Mouse (Mus musculus) heart, embryonic 12.5 days (tissue): ENCODE data around the gene Metap2. TPM values are rescaled to one million over a fixed set of nuclear protein-coding genes. Genes with fewer than 3 reads are reported as not detected.
A peak's percentile ranks its signal among the peaks of the same experiment; 100 is the strongest.

Source experiments
- ATAC-seq: fragments of 200-750 bp; cut with Nextera tagmentation; 2 replicates; pipeline ENCODE4 v1.8.0; 2017; ENCODE audit warnings: moderate TSS enrichment, moderate library complexity; ENCODE audit not compliant: insufficient number of reproducible peaks, low FRiP score
- H3K27ac ChIP-seq: fragments of 300-500 bp; sonication (generic); 2 replicates; pipeline ENCODE4 v1.5.1; 2016; ENCODE audit warnings: mild to moderate bottlenecking, moderate library complexity; ENCODE audit not compliant: poor library complexity, severe bottlenecking
- H3K27me3 ChIP-seq: fragments of 300-500 bp; sonication (generic); replicated peaks from 2 replicates; pipeline ENCODE4 v1.6.1; 2016; ENCODE audit warnings: mild to moderate bottlenecking, moderate library complexity
- H3K36me3 ChIP-seq: fragments of 300-500 bp; sonication (generic); 2 replicates; pipeline ENCODE4 v1.6.1; 2016; ENCODE audit warnings: mild to moderate bottlenecking, moderate library complexity
- H3K4me1 ChIP-seq: fragments of 300-500 bp; sonication (generic); replicated peaks from 2 replicates; pipeline ENCODE4 v1.6.1; 2016; ENCODE audit warnings: mild to moderate bottlenecking
- H3K4me2 ChIP-seq: fragments of 300-500 bp; sonication (generic); 2 replicates; pipeline ENCODE4 v1.6.1; 2016; ENCODE audit warnings: mild to moderate bottlenecking, moderate library complexity
- H3K4me3 ChIP-seq: fragments of 300-500 bp; sonication (generic); 2 replicates; pipeline ENCODE4 v1.5.1; 2016; ENCODE audit warnings: mild to moderate bottlenecking
- H3K9ac ChIP-seq: fragments of 300-500 bp; sonication (generic); 2 replicates; pipeline ENCODE4 v1.6.1; 2016; ENCODE audit warnings: mild to moderate bottlenecking, moderate library complexity
- H3K9me3 ChIP-seq: fragments of 300-500 bp; sonication (generic); replicated peaks from 2 replicates; pipeline ENCODE4 v1.6.1; 2016; ENCODE audit warnings: mild to moderate bottlenecking, moderate library complexity
- WGBS: fragments of 180-500 bp; shearing (Covaris S2); methylation state at CpG from one replicate; pipeline ENCODE4 v1.1.7; 2016; 5-methylcytosine and 5-hydroxymethylcytosine counted together
- polyA plus RNA-seq: library from polyadenylated mRNA; unstranded; fragments of >200 nt; fragmentation: Nextera tagmentation; extraction: Ambion mirVana; gene quantifications from 2 replicates; pipeline ENCODE4 v1.2.1, GENCODE M21; 2016

Gene Metap2
- polyA plus RNA-seq: 182 and 186 TPM in 2 replicates

DNA sequence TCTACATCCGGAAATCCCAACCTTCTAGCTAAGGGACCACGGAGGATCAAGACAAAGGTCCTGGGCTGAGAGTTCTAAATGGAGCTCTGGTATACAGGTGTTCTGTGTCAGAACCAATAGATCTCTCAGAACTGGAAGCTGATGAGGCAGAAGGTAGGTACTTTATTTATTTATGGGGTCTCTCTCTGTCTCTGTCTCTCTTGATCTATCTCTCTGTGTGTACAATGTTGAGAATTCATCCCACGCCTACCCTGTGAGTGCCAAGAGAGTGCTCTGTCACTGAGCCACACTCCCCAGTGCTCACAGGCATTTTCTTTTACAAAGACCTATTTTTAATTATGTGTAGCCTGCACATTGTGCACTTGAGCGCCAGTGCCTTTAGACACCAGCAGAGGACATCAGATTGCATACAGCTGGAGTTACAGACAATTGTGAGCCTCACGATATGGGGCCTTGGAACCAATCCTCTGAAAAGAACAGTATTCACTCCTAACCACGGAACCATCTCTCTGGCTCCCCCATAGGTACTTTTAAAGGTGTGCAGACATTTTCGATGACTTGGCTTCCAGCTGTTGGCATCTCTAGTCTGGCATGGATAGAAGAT is at the start of gene Metap2:
Gene Metap2 (minus strand): TSS at position 51 of the 604 bp plus-strand sequence.
- Histone ChIP-seq H3K4me3 (no peak within 1 kb of the TSS), H3K27ac (no peak within 1 kb of the TSS), H3K36me3 (no peaks in the 10 kb centered on the region), H3K4me2 (no peak within 1 kb of the TSS), H3K9me3 (no peaks in the 10 kb centered on the region), H3K27me3 (no peaks in the 10 kb centered on the region), H3K4me1 (no peaks in the 10 kb centered on the region), H3K9ac (no peak within 1 kb of the TSS)
- 63% methylated on average over 7 of the region's 7 CpGs for WGBS
- no peak for ATAC-seq

DNA sequence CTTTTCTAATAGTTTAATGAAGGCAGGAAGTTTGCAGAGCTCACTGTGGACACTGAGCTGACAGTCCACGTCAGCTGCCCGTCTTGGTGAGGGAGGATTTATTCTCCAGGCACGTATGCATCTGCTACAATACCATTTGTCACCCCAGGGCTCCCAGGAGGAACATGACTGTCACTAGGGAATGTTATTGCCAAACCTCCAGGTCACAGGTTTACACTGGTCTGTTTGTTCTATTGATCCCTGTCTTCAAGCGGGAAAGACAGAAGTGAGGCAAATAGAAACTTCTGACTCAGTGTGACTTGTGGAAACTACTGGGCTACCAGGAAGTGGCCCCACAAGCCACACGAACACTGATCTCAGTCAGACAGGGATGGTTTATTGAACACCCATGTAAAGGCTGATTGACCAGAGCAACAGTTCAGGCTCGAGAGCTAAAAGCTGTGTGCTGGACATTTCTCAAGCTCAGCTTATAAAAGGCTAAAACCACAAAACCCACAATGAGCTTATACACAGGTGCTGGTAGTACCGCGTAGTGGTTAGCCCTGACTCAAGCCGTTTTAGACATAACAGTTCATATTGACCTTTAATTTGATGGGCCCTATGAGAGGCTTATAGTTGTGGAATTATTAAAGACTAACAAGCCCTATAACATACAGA is 49.1 kb upstream of the Metap2 start:
- no peak overlapping the region for H3K4me2 ChIP-seq
- peaks cover 5% of the 10 kb centered on the region for H3K4me1 ChIP-seq
- ATAC-seq: no peak
- H3K27me3 ChIP-seq: no peaks in the 10 kb centered on the region
- H3K9me3 ChIP-seq: no peaks in the 10 kb centered on the region
- H3K27ac ChIP-seq: no peak overlapping the region
- H3K9ac ChIP-seq: no peak overlapping the region
- H3K36me3 ChIP-seq: no peaks in the 10 kb centered on the region
- H3K4me3 ChIP-seq: no peak overlapping the region
- 73% methylated on average over 9 of the region's 9 CpGs for WGBS

DNA sequence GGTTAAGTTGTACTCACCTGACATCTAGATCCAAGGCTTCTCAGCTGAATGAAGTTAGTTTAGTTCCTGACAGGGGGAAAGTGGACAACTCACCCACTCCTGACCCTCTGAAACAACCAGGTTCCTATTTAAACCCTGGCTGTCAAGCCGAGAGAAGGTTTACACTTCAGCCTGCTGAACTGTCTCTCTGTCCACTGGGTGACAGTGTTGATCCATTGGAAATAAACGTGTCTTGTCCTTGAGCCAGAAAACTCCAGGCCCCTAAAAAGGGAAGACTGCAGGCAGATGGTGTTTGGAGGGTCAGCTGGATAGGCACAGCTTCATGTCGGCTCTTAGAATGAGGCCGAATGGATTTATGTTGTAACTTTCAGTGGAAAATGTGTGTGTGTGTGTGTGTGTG is 48.5 kb upstream of the Metap2 start:
- H3K36me3 ChIP-seq: no peaks in the 10 kb centered on the region
- H3K4me2 ChIP-seq: no peak overlapping the region
- ATAC-seq: no peak
- H3K9me3 ChIP-seq: no peaks in the 10 kb centered on the region
- WGBS: 35% methylated on average over 4 of the region's 4 CpGs
- no peak overlapping the region for H3K4me3 ChIP-seq
- no peak overlapping the region for H3K27ac ChIP-seq
- H3K4me1 ChIP-seq: peaks cover 11% of the 10 kb centered on the region
- H3K27me3 ChIP-seq: no peaks in the 10 kb centered on the region
- H3K9ac ChIP-seq: no peak overlapping the region

DNA sequence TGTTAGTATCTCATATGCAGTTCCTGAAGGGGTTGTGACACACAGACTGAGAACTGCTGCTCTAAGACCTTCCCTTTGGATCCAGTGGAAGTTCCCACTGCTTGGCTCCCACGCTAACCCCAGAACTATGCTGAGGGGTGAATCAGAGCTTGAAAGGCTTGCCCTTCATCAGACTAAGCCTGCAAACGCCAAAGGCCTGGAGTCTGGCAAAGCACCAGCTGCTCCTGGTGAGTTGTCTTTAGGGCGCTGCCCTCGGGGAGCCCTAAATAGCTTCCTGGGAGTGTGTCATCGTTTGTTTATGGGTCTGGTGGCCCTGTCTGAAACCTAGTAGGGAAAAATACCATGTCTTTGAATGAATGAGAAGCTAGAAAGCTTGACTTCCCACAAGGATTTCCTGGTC is 47.3 kb upstream of the Metap2 start:
- H3K4me1 ChIP-seq: peaks cover 15% of the 10 kb centered on the region
- H3K4me3 ChIP-seq: no peak overlapping the region
- WGBS: 44% methylated on average over 5 of the region's 5 CpGs
- no peaks in the 10 kb centered on the region for H3K27me3 ChIP-seq
- H3K9ac ChIP-seq: peak overlapping the region; percentile 26; the same call in 1 of the 2 replicates
- H3K27ac ChIP-seq: no peak overlapping the region
- H3K9me3 ChIP-seq: no peaks in the 10 kb centered on the region
- H3K4me2 ChIP-seq: no peak overlapping the region
- H3K36me3 ChIP-seq: no peaks in the 10 kb centered on the region
- ATAC-seq: no peak

DNA sequence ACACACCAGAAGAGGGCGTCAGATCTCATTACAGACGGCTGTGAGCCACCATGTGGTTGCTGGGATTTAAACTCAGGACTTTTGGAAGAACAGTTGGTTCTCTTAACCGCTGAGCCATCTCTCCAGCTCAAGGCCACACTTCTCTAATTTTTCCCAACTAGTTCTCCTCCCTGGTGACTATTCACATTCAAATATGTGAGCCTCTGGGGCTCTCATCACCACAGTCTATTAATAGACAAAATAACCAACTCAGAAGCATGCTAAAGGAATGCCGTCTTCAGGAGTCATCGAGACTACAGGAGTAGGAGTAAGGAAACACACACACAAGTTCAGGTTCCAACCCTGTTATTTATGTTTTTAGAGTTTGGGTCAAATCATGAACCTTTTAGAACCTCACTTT is 43.4 kb upstream of the Metap2 start:
- 59% methylated on average over 5 of the region's 5 CpGs for WGBS
- peaks cover 15% of the 10 kb centered on the region for H3K4me1 ChIP-seq
- H3K9me3 ChIP-seq: no peaks in the 10 kb centered on the region
- H3K4me2 ChIP-seq: no peak overlapping the region
- H3K27ac ChIP-seq: no peak overlapping the region
- no peaks in the 10 kb centered on the region for H3K27me3 ChIP-seq
- H3K36me3 ChIP-seq: no peaks in the 10 kb centered on the region
- H3K9ac ChIP-seq: no peak overlapping the region
- no peak for ATAC-seq
- no peak overlapping the region for H3K4me3 ChIP-seq

DNA sequence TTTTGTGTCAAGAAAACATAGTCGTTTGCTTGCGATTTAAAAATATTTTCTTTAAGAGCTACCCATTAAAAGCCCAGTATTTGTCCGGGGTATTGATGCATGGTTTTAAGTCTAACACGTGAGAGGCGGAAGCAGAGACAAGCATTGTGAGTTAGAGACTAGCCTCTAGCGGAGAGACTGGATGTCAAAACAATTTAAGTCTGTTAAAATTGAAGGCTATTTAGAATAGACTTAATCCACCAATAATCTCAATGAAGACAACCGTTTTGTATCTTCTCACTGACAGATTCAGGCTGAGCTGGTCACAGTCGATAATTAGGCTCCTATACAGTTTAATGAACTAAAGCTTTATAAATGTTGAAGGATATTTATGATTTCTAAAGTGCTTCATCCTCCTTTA is 42.8 kb upstream of the Metap2 start:
- Histone ChIP-seq H3K9ac (no peak overlapping the region), H3K9me3 (no peaks in the 10 kb centered on the region), H3K27ac (no peak overlapping the region), H3K4me1 (peaks cover 15% of the 10 kb centered on the region), H3K4me3 (no peak overlapping the region), H3K4me2 (no peak overlapping the region), H3K36me3 (no peaks in the 10 kb centered on the region), H3K27me3 (no peaks in the 10 kb centered on the region)
- ATAC-seq: no peak
- WGBS: 87% methylated on average over 8 of the region's 8 CpGs

DNA sequence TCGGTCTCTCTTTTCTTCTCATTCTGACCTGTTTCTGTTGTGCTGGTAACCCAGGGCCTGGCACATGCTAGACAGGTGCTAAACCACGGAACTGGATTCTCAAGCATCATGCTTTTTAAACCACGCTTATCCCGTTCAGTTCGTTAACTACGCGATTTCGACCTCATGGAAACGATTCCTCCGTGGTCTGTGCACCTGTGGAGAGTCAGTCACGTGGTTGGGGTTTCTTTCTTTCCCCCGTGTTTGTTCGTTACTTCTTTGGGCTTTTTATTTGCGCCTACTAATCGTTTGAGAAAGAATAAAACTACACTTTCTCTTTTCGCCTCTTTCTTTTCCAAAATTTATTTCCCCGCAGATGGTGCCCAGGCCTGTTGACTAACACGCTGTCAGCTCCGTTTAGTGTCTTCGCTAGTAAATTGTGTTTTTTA is 42.0 kb upstream of the Metap2 start:
- ATAC-seq: no peak
- peaks cover 13% of the 10 kb centered on the region; the same call in 1 of the 2 replicates for H3K4me1 ChIP-seq
- no peaks in the 10 kb centered on the region for H3K36me3 ChIP-seq
- H3K9me3 ChIP-seq: no peaks in the 10 kb centered on the region
- no peak overlapping the region for H3K4me3 ChIP-seq
- no peak overlapping the region for H3K9ac ChIP-seq
- H3K27ac ChIP-seq: no peak overlapping the region
- H3K27me3 ChIP-seq: no peaks in the 10 kb centered on the region
- H3K4me2 ChIP-seq: no peak overlapping the region
- WGBS: 89% methylated on average over 20 of the region's 20 CpGs

DNA sequence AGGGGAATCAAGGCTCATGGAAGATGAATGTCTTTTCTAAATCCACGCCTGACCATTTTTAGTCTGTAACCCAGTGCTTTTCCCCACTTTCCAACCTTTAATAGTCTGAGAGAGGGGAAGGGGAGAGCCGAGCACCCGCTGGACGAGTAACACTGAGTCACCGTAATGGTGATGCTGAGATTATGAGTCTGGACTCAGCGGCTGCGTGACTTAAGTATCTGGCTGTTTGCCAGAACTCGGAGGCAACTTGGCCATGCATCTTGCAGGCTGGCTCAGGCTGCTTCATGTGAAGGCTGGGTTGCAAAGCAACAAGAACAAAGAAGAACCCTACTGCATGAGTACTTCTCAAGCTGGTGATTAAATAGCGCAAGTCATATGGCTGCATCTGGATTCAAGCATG is 37.1 kb upstream of the Metap2 start:
- Histone ChIP-seq H3K36me3 (no peaks in the 10 kb centered on the region), H3K9ac (no peak overlapping the region), H3K4me3 (no peak overlapping the region), H3K4me1 (peaks cover 18% of the 10 kb centered on the region), H3K9me3 (no peaks in the 10 kb centered on the region), H3K27ac (0 out of 2 replicates have a peak overlapping the region, but pooled peaks have one; percentile 35), H3K27me3 (no peaks in the 10 kb centered on the region), H3K4me2 (no peak overlapping the region)
- 30% methylated on average over 9 of the region's 9 CpGs for WGBS
- peak; percentile 51; the same call in 1 of the 2 replicates for ATAC-seq

DNA sequence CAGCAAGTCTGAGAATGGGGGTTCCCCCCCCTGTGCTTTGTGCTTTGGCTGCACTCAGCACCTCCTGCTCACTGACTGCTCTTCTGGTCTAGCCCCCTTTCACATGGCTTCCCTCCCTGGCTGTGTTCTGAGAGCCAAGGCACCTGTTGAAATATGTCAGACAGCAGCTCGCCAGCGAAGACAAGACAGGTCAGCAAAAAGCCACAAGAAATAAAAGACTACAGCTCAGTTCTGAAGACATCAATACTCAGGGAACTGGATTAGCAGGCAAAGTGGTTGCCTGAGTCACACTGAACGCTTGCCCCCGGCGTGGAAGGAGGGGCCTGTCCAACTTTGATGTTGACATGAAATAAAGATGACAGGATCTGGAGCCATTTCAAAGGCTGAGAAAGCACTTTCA is 36.0 kb upstream of the Metap2 start:
- no peak; the same call in 1 of the 2 replicates for ATAC-seq
- Histone ChIP-seq H3K4me3 (no peak overlapping the region), H3K4me1 (peaks cover 18% of the 10 kb centered on the region), H3K27me3 (no peaks in the 10 kb centered on the region), H3K9ac (no peak overlapping the region), H3K27ac (peak overlapping the region; percentile 1; the same call in 1 of the 2 replicates), H3K36me3 (no peaks in the 10 kb centered on the region), H3K9me3 (no peaks in the 10 kb centered on the region), H3K4me2 (no peak overlapping the region)
- WGBS: 29% methylated on average over 5 of the region's 5 CpGs

DNA sequence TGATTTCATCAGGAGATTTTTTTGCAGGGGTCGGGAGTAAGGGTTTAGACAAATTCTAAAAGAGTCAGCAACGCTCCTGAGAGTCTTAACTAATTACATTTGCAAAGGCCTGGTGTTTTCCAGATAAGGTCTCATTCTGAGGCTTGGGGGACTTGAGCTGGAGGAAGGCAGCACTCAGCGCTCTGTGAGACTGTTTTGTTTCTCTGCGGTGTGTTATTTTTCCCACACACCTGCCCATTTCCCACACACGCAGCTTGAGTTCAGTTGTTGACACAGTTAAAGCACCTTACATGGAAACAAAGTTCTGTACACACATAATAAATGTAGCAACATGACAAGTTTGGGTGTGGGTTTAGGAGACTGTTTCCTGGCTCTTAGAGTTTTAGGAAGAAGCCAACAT is 35.1 kb upstream of the Metap2 start:
- Histone ChIP-seq H3K36me3 (no peaks in the 10 kb centered on the region), H3K4me3 (no peak overlapping the region), H3K9me3 (peaks cover 3% of the 10 kb centered on the region; the same call in 1 of the 2 replicates), H3K9ac (no peak overlapping the region), H3K4me2 (no peak overlapping the region), H3K4me1 (peaks cover 18% of the 10 kb centered on the region), H3K27me3 (no peaks in the 10 kb centered on the region), H3K27ac (no peak overlapping the region)
- no peak for ATAC-seq
- 50% methylated on average over 5 of the region's 5 CpGs for WGBS

DNA sequence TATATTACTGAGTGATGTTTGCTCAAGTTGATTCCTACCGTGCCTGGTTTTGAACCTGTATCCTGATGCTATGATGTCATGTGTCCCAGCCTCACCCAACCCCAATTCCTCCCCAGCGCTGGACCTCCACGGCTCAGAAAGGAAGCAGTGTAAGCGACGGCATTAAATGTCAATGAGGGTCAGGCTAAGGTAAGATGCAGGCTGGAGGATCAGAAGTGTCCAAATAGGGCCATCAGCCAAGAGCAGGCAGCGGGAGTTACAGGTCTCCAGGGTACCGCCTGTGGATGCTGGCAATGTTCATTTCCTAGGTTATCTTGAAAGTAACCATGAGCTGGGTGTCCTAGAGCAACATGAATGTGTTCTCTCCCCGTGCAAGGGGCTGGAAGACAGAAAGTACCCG is 34.5 kb upstream of the Metap2 start:
- Histone ChIP-seq H3K4me2 (no peak overlapping the region), H3K9me3 (peaks cover 3% of the 10 kb centered on the region; the same call in 1 of the 2 replicates), H3K4me1 (peaks cover 18% of the 10 kb centered on the region), H3K27me3 (no peaks in the 10 kb centered on the region), H3K27ac (no peak overlapping the region), H3K9ac (no peak overlapping the region), H3K36me3 (no peaks in the 10 kb centered on the region), H3K4me3 (no peak overlapping the region)
- no peak for ATAC-seq
- 58% methylated on average over 9 of the region's 9 CpGs for WGBS
